Comparison of ENCODE assay signal across 8 mouse cellular contexts in the genomic region with DNA sequence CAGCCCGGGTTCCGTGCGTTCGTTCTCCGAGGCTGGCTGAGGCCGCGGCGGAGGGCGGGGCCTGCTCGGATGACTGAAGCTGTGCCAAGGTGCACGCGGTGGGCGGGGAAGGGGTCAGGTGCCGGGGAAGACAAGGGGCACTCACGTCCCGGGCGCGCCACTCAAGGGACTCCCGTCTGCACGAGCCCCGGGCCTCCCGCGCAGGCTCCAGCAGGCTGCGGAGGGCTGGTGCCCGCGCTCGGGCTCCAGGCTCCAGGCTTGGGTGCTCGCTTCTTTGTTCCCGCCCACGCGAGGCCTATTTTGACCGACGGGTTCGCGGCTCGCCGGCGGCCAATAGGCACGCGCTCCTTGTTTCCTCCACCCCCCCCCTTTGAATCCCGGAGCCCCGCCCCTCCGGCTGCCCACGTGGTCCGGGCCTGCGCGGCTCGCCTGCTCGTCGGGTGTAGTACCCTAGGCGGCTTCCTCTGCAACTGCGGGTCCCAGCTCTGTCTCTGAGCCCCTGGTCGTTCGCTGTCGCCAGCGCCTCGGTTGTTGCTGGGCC. TPM values are rescaled to one million over a fixed set of nuclear protein-coding genes. Genes with fewer than 3 reads are reported as not detected.
DNase-seq lines count a peak whose midpoint lies in the region; ATAC-seq and TF ChIP-seq lines count a peak whose summit lies in the region.

A gene (minus strand): TSS at position 63 of the 541 bp plus-strand sequence.
A gene (plus strand): TSS at position 384 of the 541 bp plus-strand sequence.

- peak within 1 kb of the TSS; percentile 99 for H3K4me3 ChIP-seq in bone marrow macrophage, adult 2 months (ENCODE audit: insufficient read depth, low read length)
- peak within 1 kb of the TSS; percentile 100 for H3K4me3 ChIP-seq in embryonic fibroblast, embryonic 13.5 days (ENCODE audit: insufficient read depth, low read length)
- peak within 1 kb of the TSS; percentile 98 for H3K4me3 ChIP-seq in heart, embryonic 10.5 days
- peak within 1 kb of the TSS; percentile 96 for H3K4me3 ChIP-seq in kidney, embryonic 16.5 days (ENCODE audit: low read length)
- peak within 1 kb of the TSS; percentile 92 for H3K4me3 ChIP-seq in liver, adult 2 months (ENCODE audit: insufficient read depth, low read depth, low read length)
- peak within 1 kb of the TSS; percentile 95 for H3K4me3 ChIP-seq in myocyte

- TF ChIP-seq CTCF in bone marrow macrophage, adult 2 months (IDR thresholded peaks at IDR 0.05; ENCODE audit: low read depth, low read length): no peak
- TF ChIP-seq CTCF in embryonic fibroblast, embryonic 13.5 days (IDR thresholded peaks at IDR 0.05; ENCODE audit: borderline replicate concordance, insufficient read depth, low read length): no peak
- TF ChIP-seq CTCF in liver, adult 2 months (IDR thresholded peaks at IDR 0.05; ENCODE audit: low read depth, low read length): no peak

- peak within 1 kb of the TSS; percentile 96 for H3K9ac ChIP-seq in kidney, embryonic 16.5 days (replicated peaks; ENCODE audit: low read length)
- peak within 1 kb of the TSS; percentile 94 for H3K9ac ChIP-seq in liver, adult 2 months (ENCODE audit: low read depth, low read length)

- WGBS in heart, embryonic 10.5 days: under 1% methylated on average over 57 of the region's 57 CpGs
- WGBS in kidney, embryonic 16.5 days: 0% methylated on average over 55 of the region's 57 CpGs
- under 1% methylated on average over 57 of the region's 57 CpGs for WGBS in liver, adult 2 months

- H3K4me1 ChIP-seq in bone marrow macrophage, adult 2 months (ENCODE audit: control insufficient read depth, insufficient read depth, low read length): peaks cover 16% of the 10 kb centered on the region
- peaks cover 4% of the 10 kb centered on the region; the same call in 1 of the 2 replicates for H3K4me1 ChIP-seq in embryonic fibroblast, embryonic 13.5 days (ENCODE audit: control insufficient read depth, insufficient read depth, low read length)
- H3K4me1 ChIP-seq in heart, embryonic 10.5 days: peaks cover 24% of the 10 kb centered on the region
- peaks cover 21% of the 10 kb centered on the region; the same call in 1 of the 2 replicates for H3K4me1 ChIP-seq in kidney, embryonic 16.5 days (ENCODE audit: insufficient read depth, low read length)
- peaks cover 5% of the 10 kb centered on the region; the same call in 1 of the 2 replicates for H3K4me1 ChIP-seq in liver, adult 2 months (ENCODE audit: control insufficient read depth, insufficient read depth, low read length)

- H3K4me2 ChIP-seq in kidney, embryonic 16.5 days (replicated peaks; ENCODE audit: low read depth, low read length): peak within 1 kb of the TSS; percentile 86
- H3K4me2 ChIP-seq in myocyte (ENCODE audit: low read depth): peak within 1 kb of the TSS; percentile 75

- no peaks in the 10 kb centered on the region for H3K9me3 ChIP-seq in heart, embryonic 10.5 days
- H3K9me3 ChIP-seq in kidney, embryonic 16.5 days (ENCODE audit: low read length): no peaks in the 10 kb centered on the region

- H3K27me3 ChIP-seq in heart, embryonic 10.5 days (ENCODE audit: insufficient read depth, poor library complexity, severe bottlenecking): no peaks in the 10 kb centered on the region
- no peaks in the 10 kb centered on the region for H3K27me3 ChIP-seq in kidney, embryonic 16.5 days (ENCODE audit: insufficient read depth, low read length)
- H3K27me3 ChIP-seq in liver, adult 2 months (ENCODE audit: control insufficient read depth, insufficient read depth, low read length): no peaks in the 10 kb centered on the region
- H3K27me3 ChIP-seq in myocyte (ENCODE audit: control insufficient read depth, insufficient read depth, insufficient read length): no peaks in the 10 kb centered on the region
- no peaks in the 10 kb centered on the region for H3K27me3 ChIP-seq in splenic B cell, adult 2 months (ENCODE audit: control insufficient read depth, insufficient read depth, low read length, poor library complexity, severe bottlenecking)

- peaks cover 41% of the 10 kb centered on the region for H3K36me3 ChIP-seq in heart, embryonic 10.5 days
- peaks cover 24% of the 10 kb centered on the region for H3K36me3 ChIP-seq in kidney, embryonic 16.5 days (ENCODE audit: insufficient read depth, low read length)
- peaks cover 15% of the 10 kb centered on the region for H3K36me3 ChIP-seq in liver, adult 2 months (ENCODE audit: control insufficient read depth, insufficient read depth, low read length)
- peaks cover 30% of the 10 kb centered on the region for H3K36me3 ChIP-seq in myocyte (ENCODE audit: control insufficient read depth, insufficient read depth)
- peaks cover 5% of the 10 kb centered on the region for H3K36me3 ChIP-seq in splenic B cell, adult 2 months (ENCODE audit: control insufficient read depth, insufficient read depth, low read length, poor library complexity, severe bottlenecking)

- peak; percentile 88 for ATAC-seq in kidney, embryonic 16.5 days (ENCODE audit: low FRiP score, low TSS enrichment)

- TF ChIP-seq POLR2A in bone marrow macrophage, adult 2 months (IDR thresholded peaks at IDR 0.05; ENCODE audit: borderline replicate concordance, low read depth, low read length): no peak
- peak; percentile 84 for TF ChIP-seq POLR2A in embryonic fibroblast, embryonic 13.5 days (IDR thresholded peaks at IDR 0.05; ENCODE audit: low read depth, low read length)
- TF ChIP-seq POLR2A in liver, adult 2 months (IDR thresholded peaks at IDR 0.05; ENCODE audit: extremely low read depth, insufficient read depth, low read length): peak; percentile 46; the same call in 1 of the 2 replicates
- peak; percentile 82 for TF ChIP-seq POLR2A in myocyte (IDR thresholded peaks at IDR 0.05; ENCODE audit: insufficient read length, low read depth)

- peak; percentile 98 for DNase-seq in A20 (ENCODE audit: low read depth, low spot score)
- DNase-seq in heart, embryonic 10.5 days (ENCODE audit: low spot score): peak; percentile 98
- peak; percentile 74 for DNase-seq in liver, adult 2 months (ENCODE audit: extremely low read depth, low read depth, low spot score)
- DNase-seq in splenic B cell, adult 2 months (ENCODE audit: low read depth, low spot score): peak; percentile 96

- H3K27ac ChIP-seq in bone marrow macrophage, adult 2 months (ENCODE audit: insufficient read depth, low read depth, low read length): peak within 1 kb of the TSS; percentile 89
- H3K27ac ChIP-seq in embryonic fibroblast, embryonic 13.5 days (ENCODE audit: insufficient read depth, low read length): peak within 1 kb of the TSS; percentile 84
- peak within 1 kb of the TSS; percentile 99 for H3K27ac ChIP-seq in heart, embryonic 10.5 days
- H3K27ac ChIP-seq in kidney, embryonic 16.5 days (ENCODE audit: low read length): peak within 1 kb of the TSS; percentile 98
- peak within 1 kb of the TSS; percentile 94 for H3K27ac ChIP-seq in liver, adult 2 months (replicated peaks; ENCODE audit: insufficient read depth, low read depth, low read length)

- H3ac ChIP-seq in myocyte (ENCODE audit: control insufficient read depth, insufficient read length): peak within 1 kb of the TSS; percentile 93

- H3K79me2 ChIP-seq in liver, adult 2 months (ENCODE audit: control insufficient read depth, insufficient read depth, low read length): peaks cover 19% of the 10 kb centered on the region; the same call in 1 of the 2 replicates
- H3K79me2 ChIP-seq in myocyte (ENCODE audit: control insufficient read depth, insufficient read depth): peaks cover 78% of the 10 kb centered on the region

TF ChIP-seq in myocyte, 11 proteins besides CTCF, POLR2A, EP300 and RAD21:
- TF ChIP-seq E2F4 (IDR thresholded peaks at IDR 0.05; ENCODE audit: insufficient read depth) (no peak), USF1 (IDR thresholded peaks at IDR 0.05; ENCODE audit: low read depth) (peak; percentile 82), REST (IDR thresholded peaks at IDR 0.05; ENCODE audit: insufficient read depth, insufficient read length) (no peak), MYOG (IDR thresholded peaks at IDR 0.05; ENCODE audit: control insufficient read depth in 1 of 3, insufficient read depth in 1 of 3, insufficient read length in 2 of 3, low read depth in 2 of 3) (peak in 1 of 3 experiments; percentile 2), TCF12 (IDR thresholded peaks at IDR 0.05; ENCODE audit: insufficient read depth, poor library complexity, severe bottlenecking) (no peak), MAX (IDR thresholded peaks at IDR 0.05; ENCODE audit: low read depth) (no peak), CEBPB (IDR thresholded peaks at IDR 0.05; ENCODE audit: insufficient read depth, poor library complexity, severe bottlenecking) (no peak), POLR2AphosphoS2 (IDR thresholded peaks at IDR 0.05; ENCODE audit: insufficient read length, low read depth) (peak; percentile 24), SRF (IDR thresholded peaks at IDR 0.05; ENCODE audit: control insufficient read depth, insufficient read length, low read depth) (no peak), MYOD1 (IDR thresholded peaks at IDR 0.05; ENCODE audit: control insufficient read depth in 1 of 3, insufficient read length in 2 of 3, low read depth in 2 of 3) (no peak), TCF3 (IDR thresholded peaks at IDR 0.05; ENCODE audit: insufficient read length, low read depth) (no peak)

RNA-seq across cellular contexts. Expression of the first gene that starts in this region (rescaled TPM):
- 130 and 144 TPM in 2 replicates for polyA plus RNA-seq in bone marrow macrophage, adult 2 months (2012; ENCODE audit: insufficient read depth, insufficient read length, missing spikeins)
- polyA plus RNA-seq in embryonic fibroblast, embryonic 13.5 days (2011; ENCODE audit: insufficient read length, low read depth, missing spikeins): 155 and 231 TPM in 2 replicates
- polyA plus RNA-seq in heart, embryonic 10.5 days (2016; fragmentation: Nextera tagmentation; extraction: Ambion mirVana): 116 and 157 TPM in 2 replicates
- polyA plus RNA-seq in kidney, embryonic 16.5 days (2015; fragmentation: Nextera tagmentation; extraction: Ambion mirVana): 153 and 162 TPM in 2 replicates
- total RNA-seq in liver, adult 2 months (2014; rRNA removed): 46.9 and 51.4 TPM in 2 replicates
- 22.5 and 28.9 TPM in 2 replicates for polyA plus RNA-seq in liver, adult 2 months (2012; rRNA removed)
- polyA plus RNA-seq in myocyte (2012; fragmentation: generic; extraction: Trizol): 45.4 TPM

RNA-seq across cellular contexts. Expression of the second gene that starts in this region (rescaled TPM):
- 14.4 and 16.2 TPM in 2 replicates for polyA plus RNA-seq in bone marrow macrophage, adult 2 months (2012; ENCODE audit: insufficient read depth, insufficient read length, missing spikeins)
- polyA plus RNA-seq in embryonic fibroblast, embryonic 13.5 days (2011; ENCODE audit: insufficient read length, low read depth, missing spikeins): 20.1 and 23.7 TPM in 2 replicates
- polyA plus RNA-seq in heart, embryonic 10.5 days (2016; fragmentation: Nextera tagmentation; extraction: Ambion mirVana): 34.1 and 46.5 TPM in 2 replicates
- polyA plus RNA-seq in kidney, embryonic 16.5 days (2015; fragmentation: Nextera tagmentation; extraction: Ambion mirVana): 47.7 and 52.1 TPM in 2 replicates
- 5.9 and 6.2 TPM in 2 replicates for total RNA-seq in liver, adult 2 months (2014; rRNA removed)
- 6.2 and 7.3 TPM in 2 replicates for polyA plus RNA-seq in liver, adult 2 months (2012; rRNA removed)
- polyA plus RNA-seq in myocyte (2012; fragmentation: generic; extraction: Trizol): 8.2 TPM

Comparison
In these comparisons a context has a peak if more than half of its experiments do, and no peak if none do; other contexts are left out.
1. Peak in every context shown above with its lines: DNase-seq, ATAC-seq, H3K4me3 ChIP-seq and H3K27ac ChIP-seq.